Mouse (Mus musculus) lung, postnatal 0 days (tissue): ENCODE results near the gene Kcnq1.

Experiments
- CTCF ChIP-seq: IDR thresholded peaks from 2 replicates; pipeline ENCODE4 v1.5.1; 2016; ENCODE audit warnings: antibody characterized with exemption, mild to moderate bottlenecking
- EP300 ChIP-seq: IDR thresholded peaks from 2 replicates; pipeline ENCODE4 v1.6.1; 2016; ENCODE audit warnings: antibody characterized with exemption, mild to moderate bottlenecking, control low read depth

- no peak for TF ChIP-seq EP300
- TF ChIP-seq CTCF, result no peak
Measured at GRCm38 (mm10) chr7:143067469-143067868, 38.7 kb upstream of the Kcnq1 start.
